Mouse (Mus musculus) brain, adult 10 weeks (tissue): ENCODE measurements around the gene Pde9a. TPM values are rescaled to one million over a fixed set of nuclear protein-coding genes. Genes with fewer than 3 reads are reported as not detected.

Experiments
- polyA plus RNA-seq: library from polyadenylated mRNA; stranded (reverse); fragments of 350-450 nt; fragmentation: Illumina TruSeq; extraction: RNeasy Lipid Tissue Mini Kit (QIAGEN cat#74804); gene quantifications from one replicate; pipeline ENCODE4 v1.2.3, GENCODE M21; 2015; ENCODE audit warnings: low read depth, low replicate concordance

The Pde9a gene
- polyA plus RNA-seq, result 22.4 TPM

GRCm38 (mm10) chr17:31385671-31386665 lies at the start of gene Pde9a:
Gene Pde9a, plus strand, starts transcription at chr17:31386210.

GRCm38 (mm10) chr17:31519946-31520838 lies 134.2 kb downstream of the Pde9a start, which contains the start of the genes Wdr4 and Ndufv3:
Gene Wdr4, minus strand, starts transcription at chr17:31519980.
Gene Ndufv3, plus strand, starts transcription at chr17:31520115.

Other genes with a start within 250 kb of the Pde9a start
- gene Tff2, start 241.9 kb upstream of the Pde9a start, polyA plus RNA-seq, result not detected
- gene Tff1, start 220.9 kb upstream of the Pde9a start, polyA plus RNA-seq, result not detected
- gene Tmprss3, start 187.2 kb upstream of the Pde9a start, polyA plus RNA-seq, result not detected
- not detected for gene Ubash3a, start 178.3 kb upstream of the Pde9a start, polyA plus RNA-seq
- gene Rsph1, start 108.8 kb upstream of the Pde9a start, polyA plus RNA-seq, result 10.4 TPM
- 6.2 TPM for gene Slc37a1, start 99.4 kb upstream of the Pde9a start, polyA plus RNA-seq
- 18.9 TPM for gene Wdr4, start 133.8 kb downstream of the Pde9a start, polyA plus RNA-seq
- 368 TPM for gene Ndufv3, start 133.9 kb downstream of the Pde9a start, polyA plus RNA-seq
- gene Pknox1, start 178.5 kb downstream of the Pde9a start, polyA plus RNA-seq, result 8.9 TPM